Mouse (Mus musculus) ES-E14 (cell line): Measurements from ENCODE around the gene Scn1b. TPM values are rescaled to one million over a fixed set of nuclear protein-coding genes. Genes with fewer than 3 reads are reported as not detected.

Experiments used
- DNase-seq: peaks from one replicate; pipeline ENCODE4 v3.0.0-alpha.2; 2013; ENCODE audit warnings: low read depth, low spot score
- H3K27ac ChIP-seq: 2 replicates; pipeline ENCODE4 v1.5.1; 2012; ENCODE audit warnings: low read depth, mild to moderate bottlenecking, low read length, moderate library complexity, mixed read lengths; ENCODE audit not compliant: poor library complexity, insufficient read depth, severe bottlenecking
- H3K36me3 ChIP-seq: 2 replicates; pipeline ENCODE4 v1.6.1; 2012; ENCODE audit warnings: mild to moderate bottlenecking, low read length, moderate library complexity, mixed read lengths; ENCODE audit not compliant: control insufficient read depth, poor library complexity, insufficient read depth, severe bottlenecking
- H3K4me1 ChIP-seq, 2 experiments: fragments of 150-350 bp in 1 of 2; sonication (generic) in 1 of 2; 2 replicates each; pipeline ENCODE4 v1.6.1; 2012; ENCODE audit warnings: low read length in 2 of 2, mild to moderate bottlenecking in 1 of 2, mixed read lengths in 1 of 2; ENCODE audit not compliant: control insufficient read depth in 2 of 2, insufficient read depth in 2 of 2, poor library complexity in 1 of 2
- H3K4me3 ChIP-seq, 2 experiments: fragments of 150-350 bp in 1 of 2; sonication (generic) in 1 of 2; 2 replicates each; pipeline ENCODE4 v1.5.1; 2012; ENCODE audit warnings: low read length in 2 of 2, low read depth in 1 of 2, mild to moderate bottlenecking in 1 of 2, mixed read lengths in 1 of 2; ENCODE audit not compliant: insufficient read depth in 1 of 2, poor library complexity in 1 of 2, severe bottlenecking in 1 of 2
- H3K9ac ChIP-seq: 2 replicates; pipeline ENCODE4 v1.6.1; 2012; ENCODE audit warnings: low read depth, mild to moderate bottlenecking, low read length, mixed read lengths; ENCODE audit not compliant: poor library complexity, insufficient read depth, severe bottlenecking
- H3K9me3 ChIP-seq: fragments of 150-350 bp; sonication (generic); 2 replicates; pipeline ENCODE4 v1.6.1; 2012; ENCODE audit warnings: low read depth, mild to moderate bottlenecking, low read length; ENCODE audit not compliant: control insufficient read depth, insufficient read depth
- CHD2 ChIP-seq: IDR thresholded peaks from 2 replicates; pipeline ENCODE4 v1.6.1; 2014; ENCODE audit warnings: mild to moderate bottlenecking, low read depth, low read length, inconsistent platforms
- HCFC1 ChIP-seq: IDR thresholded peaks from 2 replicates; pipeline ENCODE4 v1.6.1; 2012; ENCODE audit warnings: low read length, inconsistent platforms, borderline replicate concordance; ENCODE audit not compliant: insufficient read depth
- MAFK ChIP-seq: IDR thresholded peaks from 2 replicates; pipeline ENCODE4 v1.6.1; 2014; ENCODE audit warnings: mild to moderate bottlenecking, low read depth, low read length, inconsistent platforms; ENCODE audit not compliant: insufficient read depth
- ZC3H11A ChIP-seq: IDR thresholded peaks from 2 replicates; pipeline ENCODE4 v1.6.1; 2012; ENCODE audit warnings: low read depth, mild to moderate bottlenecking, inconsistent platforms, low read length, borderline replicate concordance
- ZNF384 ChIP-seq: IDR thresholded peaks from 2 replicates; pipeline ENCODE4 v1.6.1; 2012; ENCODE audit warnings: low read depth, low read length, inconsistent platforms
- in situ Hi-C, 2 experiments: fragments of 600-800 bp; cut with MboI; formaldehyde crosslinking; loops; one replicate each; pipeline ENCODE4 v1.15.1; 2025; ENCODE audit warnings: low sequenced_read_pairs in 2 of 2, inconsistent platforms in 1 of 2; ENCODE audit not compliant: unreplicated experiment in 2 of 2
- total RNA-seq: library from RNA; depleted of rRNA; stranded (reverse); fragments of 300-350 nt; gene quantifications from 2 replicates; pipeline ENCODE4 v1.2.3, GENCODE M21; 2012

Gene Scn1b
- total RNA-seq, 1 experiment, result 16.3 TPM

DNA sequence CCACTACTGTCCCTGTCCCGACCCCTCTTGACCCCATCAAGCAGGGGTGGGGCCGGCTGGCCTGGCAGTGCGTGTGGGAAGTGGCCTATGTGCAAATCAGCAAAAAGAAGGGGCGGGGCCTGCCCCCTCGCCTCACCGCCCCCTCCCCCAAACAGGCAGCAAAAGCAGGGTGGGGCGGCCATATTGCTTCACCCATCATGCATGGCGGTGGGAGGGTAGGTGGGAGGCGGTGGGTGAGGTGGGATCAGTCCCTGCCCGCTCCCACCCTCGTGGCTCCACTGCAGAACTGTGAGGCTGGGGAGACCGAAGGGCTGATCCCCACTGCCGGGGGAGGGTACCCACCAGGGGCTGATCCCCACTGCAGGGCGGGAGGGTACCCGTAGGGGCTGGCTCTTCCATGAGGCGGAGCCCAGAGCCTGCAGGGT, 10.1 kb downstream of the Scn1b start:
- no peak for TF ChIP-seq HCFC1
- peak; percentile 8; the same call in 1 of the 2 replicates for TF ChIP-seq MAFK
- no peak for DNase-seq
- Histone ChIP-seq H3K36me3 (no peaks in the 10 kb centered on the region), H3K4me3 (peak overlapping the region; percentile 60 to 70), H3K9me3 (no peaks in the 10 kb centered on the region), H3K4me1 (peaks cover 0 to 16% of the 10 kb centered on the region in 2 experiments; a peak in 2 of 4 replicates), H3K9ac (peak overlapping the region; percentile 64; the same call in 1 of the 2 replicates), H3K27ac (no peak overlapping the region)
- in situ Hi-C loops, result no loop called here

DNA sequence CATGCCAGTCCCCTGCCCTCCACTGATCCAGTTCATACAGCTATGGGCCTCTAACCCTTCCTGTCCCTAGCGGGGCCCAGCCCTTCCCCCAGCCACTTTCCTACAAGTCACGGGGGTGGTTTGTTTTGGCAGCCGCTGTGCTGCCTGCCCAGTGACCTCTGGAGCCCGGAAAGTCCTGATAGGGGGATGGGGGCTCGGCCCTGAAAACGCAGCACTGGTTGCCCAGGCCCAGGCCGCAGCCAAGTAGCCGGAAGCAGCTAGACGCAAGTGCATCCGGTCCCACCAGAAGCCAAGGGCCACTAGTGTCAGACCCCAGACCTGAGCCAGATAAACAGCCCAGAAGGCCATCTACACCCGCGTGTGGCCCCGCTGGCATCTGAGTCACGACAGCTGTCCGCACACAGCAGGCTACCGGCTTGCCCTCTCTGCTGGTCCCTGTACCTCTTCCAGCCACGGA, 11.2 kb downstream of the Scn1b start:
- DNase-seq, result no peak
- Histone ChIP-seq H3K4me3 (peak overlapping the region in 1 of 2 experiments; percentile 33; a peak in 2 of 4 replicates), H3K36me3 (no peaks in the 10 kb centered on the region), H3K4me1 (peaks cover 0 to 16% of the 10 kb centered on the region in 2 experiments; a peak in 2 of 4 replicates), H3K9me3 (no peaks in the 10 kb centered on the region), H3K9ac (no peak overlapping the region; the same call in 1 of the 2 replicates), H3K27ac (no peak overlapping the region)
- in situ Hi-C loops, result no loop called here
- TF ChIP-seq HCFC1 (no peak), MAFK (no peak), ZC3H11A (no peak), CHD2 (no peak), ZNF384 (no peak)

DNA sequence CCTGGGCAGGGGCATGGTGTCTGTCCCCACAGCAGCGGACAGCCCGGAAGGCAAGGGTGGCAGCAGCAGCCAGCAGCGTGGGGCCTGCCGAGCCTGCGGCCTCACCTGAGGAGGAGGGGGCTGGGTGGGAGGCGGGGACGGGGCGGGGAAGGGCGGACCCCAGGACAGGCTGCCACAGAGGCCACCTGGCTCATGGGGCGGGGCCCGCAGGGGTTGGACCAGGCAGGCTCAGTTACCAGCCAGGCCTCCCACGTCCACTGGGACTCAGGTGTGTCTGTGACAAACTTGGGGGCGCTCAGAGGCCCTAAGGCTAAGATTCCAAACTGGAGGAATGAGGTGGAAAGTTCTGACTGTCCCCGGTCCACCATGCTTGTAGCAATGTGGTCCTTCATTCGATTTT, 11.6 kb downstream of the Scn1b start, which contains the start of gene Hpn:
Hpn (minus strand) TSS at position 109 of the 400 bp plus-strand sequence.
- no peak for DNase-seq

DNA sequence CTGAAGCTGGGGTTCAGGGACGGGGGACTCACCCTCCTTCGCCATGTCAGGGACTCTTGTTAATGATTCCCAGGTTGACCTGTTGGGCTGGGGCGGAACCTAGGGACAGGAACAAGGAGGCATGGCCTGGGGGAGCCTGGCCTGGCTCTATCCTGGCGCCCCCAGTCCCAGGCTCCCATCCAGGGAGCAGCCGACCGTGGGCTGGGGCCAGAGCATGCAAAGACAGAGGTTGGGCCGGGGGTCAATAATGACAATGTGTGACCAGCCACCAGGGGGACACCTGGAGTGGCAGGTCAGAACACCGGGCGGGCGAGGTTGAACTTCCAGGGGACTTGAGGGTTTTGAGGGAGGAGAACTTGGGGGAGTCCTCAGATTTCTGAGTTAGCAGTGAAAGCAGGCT, 12.2 kb downstream of the Scn1b start:
- no peaks in the 10 kb centered on the region for H3K36me3 ChIP-seq
- in situ Hi-C loops, result no loop called here
- no peaks in the 10 kb centered on the region for H3K9me3 ChIP-seq
- peaks cover 0 to 16% of the 10 kb centered on the region in 2 experiments; a peak in 2 of 4 replicates for H3K4me1 ChIP-seq
- H3K4me3 ChIP-seq, result peak overlapping the region; percentile 53 to 54; a peak in 2 of 4 replicates
- TF ChIP-seq CHD2, result no peak
- TF ChIP-seq ZNF384, result no peak
- no peak for TF ChIP-seq HCFC1
- TF ChIP-seq ZC3H11A, result no peak
- TF ChIP-seq MAFK, result no peak
- H3K27ac ChIP-seq, result no peak overlapping the region
- no peak for DNase-seq
- 0 out of 2 replicates have a peak overlapping the region, but pooled peaks have one; percentile 49 for H3K9ac ChIP-seq

More for the DNA sequence above, 11.6 kb downstream of the Scn1b start, which contains the start of gene Hpn:
- Histone ChIP-seq H3K4me1 (peaks cover 0 to 16% of the 10 kb centered on the region in 2 experiments; a peak in 2 of 4 replicates), H3K4me3 (peak within 1 kb of the TSS; percentile 53 to 54; a peak in 3 of 4 replicates), H3K9me3 (no peaks in the 10 kb centered on the region), H3K27ac (no peak within 1 kb of the TSS), H3K9ac (peak within 1 kb of the TSS; percentile 49; the same call in 1 of the 2 replicates), H3K36me3 (no peaks in the 10 kb centered on the region)
- no peak for TF ChIP-seq MAFK
- TF ChIP-seq ZC3H11A, result no peak
- in situ Hi-C loops, result no loop called here

DNA sequence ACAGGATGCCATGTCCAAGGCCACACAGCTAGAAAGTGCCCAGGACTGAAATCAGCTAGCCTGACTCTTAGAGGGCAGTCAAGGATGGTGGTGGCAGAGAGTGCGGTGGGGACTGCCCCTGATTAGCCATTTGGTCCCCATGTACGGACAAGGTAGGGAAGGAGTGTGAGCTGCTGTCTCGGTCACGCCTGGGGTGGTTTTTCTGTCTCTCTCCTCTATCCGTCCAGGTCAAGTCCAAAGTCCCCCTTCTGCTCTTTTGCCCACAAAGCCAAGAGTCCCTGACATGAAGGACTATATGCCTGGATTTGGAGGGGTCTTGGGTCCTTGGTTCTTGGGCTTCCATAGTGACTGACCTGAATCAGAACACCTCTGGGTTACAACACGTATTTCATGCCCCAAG, 13.0 kb downstream of the Scn1b start:
- in situ Hi-C loops, result no loop called here
- no peak for DNase-seq
- Histone ChIP-seq H3K4me3 (no peak overlapping the region), H3K36me3 (no peaks in the 10 kb centered on the region), H3K27ac (no peak overlapping the region), H3K9me3 (no peaks in the 10 kb centered on the region), H3K9ac (no peak overlapping the region), H3K4me1 (peaks cover 0 to 16% of the 10 kb centered on the region in 2 experiments; a peak in 2 of 4 replicates)
- TF ChIP-seq CHD2 (no peak), ZNF384 (no peak), HCFC1 (no peak), MAFK (no peak), ZC3H11A (no peak)
